Mouse (Mus musculus) liver, adult 2 months (tissue): ENCODE data around the gene Prcd.
"Not testable (repeated sequence)": the region's sequence is repeated elsewhere in the genome, so short reads cannot be mapped to it uniquely, and the experiment has no call there.

Source experiments
- CTCF ChIP-seq: fragments of 200-500 bp; IDR thresholded peaks from 2 replicates; pipeline ENCODE4 v1.5.1; 2011; ENCODE audit warnings: low read depth, low read length, control low read depth
- POLR2A ChIP-seq: fragments of 200-500 bp; IDR thresholded peaks from 2 replicates; pipeline ENCODE4 v1.6.1; 2011; ENCODE audit warnings: low read length, control low read depth; ENCODE audit not compliant: insufficient read depth; ENCODE audit errors: extremely low read depth

DNA sequence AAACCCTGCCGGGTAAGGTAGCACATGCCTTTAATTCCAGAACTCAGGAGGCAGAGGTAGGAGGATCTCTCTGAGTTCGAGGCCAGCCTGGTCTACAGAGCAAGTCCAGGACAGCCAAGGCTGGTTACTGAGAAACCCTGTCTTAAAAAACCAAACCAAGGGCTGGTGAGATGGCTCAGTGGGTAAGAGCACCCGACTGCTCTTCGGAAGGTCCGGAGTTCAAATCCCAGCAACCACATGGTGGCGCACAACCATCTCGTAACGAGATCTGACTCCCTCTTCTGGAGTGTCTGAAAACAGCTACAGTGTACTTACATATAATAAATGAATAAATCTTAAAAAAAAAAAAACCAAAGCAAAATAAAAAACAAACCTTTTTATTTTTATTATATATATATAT is 16.7 kb upstream of the Prcd start:
- not testable (repeated sequence) for TF ChIP-seq CTCF, POLR2A
